Mouse (Mus musculus) midbrain, embryonic 13.5 days (tissue): ENCODE results near the gene Gm28490. TPM values are rescaled to one million over a fixed set of nuclear protein-coding genes. Genes with fewer than 3 reads are reported as not detected.
"Not testable (repeated sequence)": the region's sequence is repeated elsewhere in the genome, so short reads cannot be mapped to it uniquely, and the experiment has no call there.

Experiments
- ATAC-seq: fragments of 200-750 bp; cut with Nextera tagmentation; 2 replicates; pipeline ENCODE4 v1.8.0; 2017; ENCODE audit warnings: mild to moderate bottlenecking, moderate TSS enrichment, moderate library complexity
- H3K27ac ChIP-seq: fragments of 300-500 bp; sonication (generic); 2 replicates; pipeline ENCODE4 v1.5.1; 2015; ENCODE audit warnings: inconsistent platforms, mild to moderate bottlenecking, moderate library complexity
- H3K27me3 ChIP-seq: fragments of 300-500 bp; sonication (generic); 2 replicates; pipeline ENCODE4 v1.6.1; 2015; ENCODE audit warnings: mild to moderate bottlenecking, inconsistent platforms
- H3K36me3 ChIP-seq: fragments of 300-500 bp; sonication (generic); 2 replicates; pipeline ENCODE4 v1.6.1; 2015; ENCODE audit warnings: mild to moderate bottlenecking, inconsistent platforms
- H3K4me1 ChIP-seq: fragments of 300-500 bp; sonication (generic); replicated peaks from 2 replicates; pipeline ENCODE4 v1.6.1; 2015; ENCODE audit warnings: inconsistent platforms
- H3K4me2 ChIP-seq: fragments of 300-500 bp; sonication (generic); replicated peaks from 2 replicates; pipeline ENCODE4 v1.6.1; 2015; ENCODE audit warnings: moderate library complexity, mild to moderate bottlenecking, inconsistent platforms
- H3K4me3 ChIP-seq: fragments of 300-500 bp; sonication (generic); replicated peaks from 2 replicates; pipeline ENCODE4 v1.5.1; 2015; ENCODE audit warnings: mild to moderate bottlenecking, inconsistent platforms
- H3K9ac ChIP-seq: fragments of 300-500 bp; sonication (generic); replicated peaks from 2 replicates; pipeline ENCODE4 v1.6.1; 2015; ENCODE audit warnings: mild to moderate bottlenecking, inconsistent platforms
- H3K9me3 ChIP-seq: fragments of 300-500 bp; sonication (generic); 2 replicates; pipeline ENCODE4 v1.6.1; 2016; ENCODE audit warnings: mild to moderate bottlenecking, inconsistent platforms
- WGBS: fragments of 180-500 bp; shearing (Covaris S2); methylation state at CpG from one replicate; pipeline ENCODE4 v1.1.7; 2015; 5-methylcytosine and 5-hydroxymethylcytosine counted together
- polyA plus RNA-seq: library from polyadenylated mRNA; unstranded; fragments of >200 nt; fragmentation: Nextera tagmentation; extraction: Ambion mirVana; gene quantifications from 2 replicates; pipeline ENCODE4 v1.2.1, GENCODE M21; 2015

Gene Gm28490
- not detected in 2 replicates for polyA plus RNA-seq

DNA sequence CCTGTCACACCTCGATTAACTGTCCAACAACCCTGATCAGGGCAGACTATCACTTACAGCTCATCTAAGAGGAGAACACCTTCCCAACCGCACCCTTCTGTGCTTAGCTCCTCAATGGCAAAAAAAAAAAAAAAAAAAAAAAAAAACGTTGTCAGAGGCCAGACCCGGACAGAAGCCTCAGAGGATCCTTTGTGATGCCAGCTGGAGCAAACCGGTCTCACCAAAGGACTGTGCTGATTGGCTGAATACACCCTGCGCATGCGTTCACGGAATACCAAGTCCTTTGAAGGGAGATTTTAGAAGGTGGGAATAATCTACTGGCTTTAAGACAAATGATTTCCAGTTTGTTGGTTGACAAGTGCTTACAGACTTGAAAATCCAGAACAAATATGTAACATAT lies at the start of gene Gm28490:
Gene Gm28490 (minus strand): TSS at position 101 of the 400 bp plus-strand sequence.
- H3K27ac ChIP-seq, H3K27me3 ChIP-seq, H3K9me3 ChIP-seq, H3K36me3 ChIP-seq, H3K4me1 ChIP-seq, H3K4me2 ChIP-seq, H3K4me3 ChIP-seq, ATAC-seq, H3K9ac ChIP-seq: not testable (repeated sequence)
- no CpG with 5 or more reads among the region's 8 CpGs for WGBS
